Mouse (Mus musculus) ES-E14 (cell line): ENCODE measurements at regions not wholly inside any gene's neighbourhood (a gene's known extent, or its start where the extent isn't known, plus 50 kb on each side); places are given as distances from the start of the nearest gene placed in this dataset.

Experiments
- DNase-seq: peaks from one replicate; pipeline ENCODE4 v3.0.0-alpha.2; 2013; ENCODE audit warnings: low read depth, low spot score
- H3K27ac ChIP-seq: 2 replicates; pipeline ENCODE4 v1.5.1; 2012; ENCODE audit warnings: low read depth, mild to moderate bottlenecking, low read length, moderate library complexity, mixed read lengths; ENCODE audit not compliant: poor library complexity, insufficient read depth, severe bottlenecking
- H3K36me3 ChIP-seq: 2 replicates; pipeline ENCODE4 v1.6.1; 2012; ENCODE audit warnings: mild to moderate bottlenecking, low read length, moderate library complexity, mixed read lengths; ENCODE audit not compliant: control insufficient read depth, poor library complexity, insufficient read depth, severe bottlenecking
- H3K4me1 ChIP-seq, 2 experiments: fragments of 150-350 bp in 1 of 2; sonication (generic) in 1 of 2; 2 replicates each; pipeline ENCODE4 v1.6.1; 2012; ENCODE audit warnings: low read length in 2 of 2, mild to moderate bottlenecking in 1 of 2, mixed read lengths in 1 of 2; ENCODE audit not compliant: control insufficient read depth in 2 of 2, insufficient read depth in 2 of 2, poor library complexity in 1 of 2
- H3K4me3 ChIP-seq, 2 experiments: fragments of 150-350 bp in 1 of 2; sonication (generic) in 1 of 2; 2 replicates each; pipeline ENCODE4 v1.5.1; 2012; ENCODE audit warnings: low read length in 2 of 2, low read depth in 1 of 2, mild to moderate bottlenecking in 1 of 2, mixed read lengths in 1 of 2; ENCODE audit not compliant: insufficient read depth in 1 of 2, poor library complexity in 1 of 2, severe bottlenecking in 1 of 2
- H3K9ac ChIP-seq: 2 replicates; pipeline ENCODE4 v1.6.1; 2012; ENCODE audit warnings: low read depth, mild to moderate bottlenecking, low read length, mixed read lengths; ENCODE audit not compliant: poor library complexity, insufficient read depth, severe bottlenecking
- H3K9me3 ChIP-seq: fragments of 150-350 bp; sonication (generic); 2 replicates; pipeline ENCODE4 v1.6.1; 2012; ENCODE audit warnings: low read depth, mild to moderate bottlenecking, low read length; ENCODE audit not compliant: control insufficient read depth, insufficient read depth
- CHD2 ChIP-seq: IDR thresholded peaks from 2 replicates; pipeline ENCODE4 v1.6.1; 2014; ENCODE audit warnings: mild to moderate bottlenecking, low read depth, low read length, inconsistent platforms
- HCFC1 ChIP-seq: IDR thresholded peaks from 2 replicates; pipeline ENCODE4 v1.6.1; 2012; ENCODE audit warnings: low read length, inconsistent platforms, borderline replicate concordance; ENCODE audit not compliant: insufficient read depth
- MAFK ChIP-seq: IDR thresholded peaks from 2 replicates; pipeline ENCODE4 v1.6.1; 2014; ENCODE audit warnings: mild to moderate bottlenecking, low read depth, low read length, inconsistent platforms; ENCODE audit not compliant: insufficient read depth
- ZC3H11A ChIP-seq: IDR thresholded peaks from 2 replicates; pipeline ENCODE4 v1.6.1; 2012; ENCODE audit warnings: low read depth, mild to moderate bottlenecking, inconsistent platforms, low read length, borderline replicate concordance
- ZNF384 ChIP-seq: IDR thresholded peaks from 2 replicates; pipeline ENCODE4 v1.6.1; 2012; ENCODE audit warnings: low read depth, low read length, inconsistent platforms
- in situ Hi-C, 2 experiments: fragments of 600-800 bp; cut with MboI; formaldehyde crosslinking; loops; one replicate each; pipeline ENCODE4 v1.15.1; 2025; ENCODE audit warnings: low sequenced_read_pairs in 2 of 2, inconsistent platforms in 1 of 2; ENCODE audit not compliant: unreplicated experiment in 2 of 2

- in situ Hi-C loops: no loop called here
- no peak overlapping the region for H3K4me3 ChIP-seq
Observed at GRCm38 (mm10) chr10:111558675-111559340, 52.7 kb downstream of the Phlda1 start.

GRCm38 (mm10) chr10:111559341-111560246 is 53.5 kb downstream of the Phlda1 start:
- Histone ChIP-seq H3K36me3 (no peaks in the 10 kb centered on the region), H3K4me3 (no peak overlapping the region), H3K4me1 (peaks cover 3 to 7% of the 10 kb centered on the region in 2 experiments; a peak in 1 of 4 replicates), H3K27ac (no peak overlapping the region), H3K9me3 (no peaks in the 10 kb centered on the region), H3K9ac (no peak overlapping the region)
- no peak for TF ChIP-seq CHD2
- TF ChIP-seq HCFC1: no peak
- TF ChIP-seq ZNF384: no peak; the same call in 1 of the 2 replicates
- no peak for DNase-seq
- in situ Hi-C loops: no loop called here

More at GRCm38 (mm10) chr10:111558675-111559340, 52.7 kb downstream of the Phlda1 start:
- H3K9ac ChIP-seq: no peak overlapping the region
- H3K36me3 ChIP-seq: no peaks in the 10 kb centered on the region
- no peak for DNase-seq
- TF ChIP-seq MAFK (no peak), CHD2 (no peak), HCFC1 (no peak), ZNF384 (no peak), ZC3H11A (no peak)
- peaks cover 3 to 7% of the 10 kb centered on the region in 2 experiments; a peak in 1 of 4 replicates for H3K4me1 ChIP-seq
- H3K9me3 ChIP-seq: no peaks in the 10 kb centered on the region
- no peak overlapping the region for H3K27ac ChIP-seq

GRCm38 (mm10) chr10:111562628-111563027 is 56.5 kb downstream of the Phlda1 start:
- in situ Hi-C loops: no loop called here
- H3K36me3 ChIP-seq: no peaks in the 10 kb centered on the region
- H3K9me3 ChIP-seq: no peaks in the 10 kb centered on the region
- no peak overlapping the region for H3K27ac ChIP-seq
- no peak overlapping the region for H3K4me3 ChIP-seq
- no peak overlapping the region for H3K9ac ChIP-seq
- TF ChIP-seq ZC3H11A (no peak), ZNF384 (no peak), MAFK (no peak), HCFC1 (no peak), CHD2 (no peak)
- no peak for DNase-seq
- H3K4me1 ChIP-seq: peaks cover 3 to 7% of the 10 kb centered on the region in 2 experiments; a peak in 1 of 4 replicates

GRCm38 (mm10) chr10:111566873-111567381 is 60.8 kb downstream of the Phlda1 start:
- TF ChIP-seq MAFK (no peak), ZC3H11A (no peak), CHD2 (no peak), ZNF384 (no peak), HCFC1 (no peak)
- Histone ChIP-seq H3K36me3 (no peaks in the 10 kb centered on the region), H3K27ac (no peak overlapping the region), H3K4me1 (peaks cover 0 to 2% of the 10 kb centered on the region in 2 experiments; a peak in 1 of 4 replicates), H3K4me3 (no peak overlapping the region), H3K9me3 (no peaks in the 10 kb centered on the region), H3K9ac (no peak overlapping the region)
- in situ Hi-C loops: no loop called here
- no peak for DNase-seq
